Mouse (Mus musculus): ENCODE results near the gene Hcfc2. TPM values are rescaled to one million over a fixed set of nuclear protein-coding genes. Genes with fewer than 3 reads are reported as not detected.

Hcfc2 gene
- polyA plus RNA-seq, 1 experiment from 2014 or later, result 42.8 TPM

DNA sequence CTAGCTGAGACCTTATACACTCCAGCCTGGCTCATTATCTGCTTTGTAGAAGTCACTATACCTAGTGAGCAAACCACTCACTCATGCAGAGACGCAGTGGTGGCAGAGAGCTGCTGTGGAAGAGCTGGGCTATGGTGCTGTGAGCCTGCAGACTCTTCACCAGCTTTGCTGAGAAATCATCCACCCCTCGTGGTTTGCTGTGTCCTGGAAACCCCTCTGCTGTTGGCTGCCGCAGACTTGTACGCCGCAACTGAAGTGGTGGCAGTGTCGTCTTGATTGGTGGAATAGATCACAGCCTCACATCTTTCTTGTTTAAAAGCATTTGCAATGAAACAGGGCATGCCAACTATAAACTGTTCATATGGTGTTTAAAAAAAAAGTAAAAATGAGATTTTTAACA, 48.3 kb downstream of the Hcfc2 start:
- Histone ChIP-seq H3K27ac (ENCODE audit: low read depth, low read length) (no peak overlapping the region), H3K4me2 (no peak overlapping the region), H3K9me3 (replicated peaks; ENCODE audit: control insufficient read depth, low read length) (no peaks in the 10 kb centered on the region), H3K4me3 (ENCODE audit: low read depth, low read length) (no peak overlapping the region), H3K9ac (ENCODE audit: low read depth, low read length) (no peak overlapping the region), H3K27me3 (ENCODE audit: control insufficient read depth, insufficient read depth, low read length) (no peaks in the 10 kb centered on the region), H3K36me3 (ENCODE audit: control insufficient read depth, insufficient read depth, low read length) (peaks cover 19% of the 10 kb centered on the region), H3K4me1 (ENCODE audit: control insufficient read depth, insufficient read depth, low read length) (no peaks in the 10 kb centered on the region)
- WGBS (ENCODE audit: insufficient replicate concordance), result 89% methylated on average over 6 of the region's 6 CpGs
- ATAC-seq (replicated peaks; ENCODE audit: insufficient number of reproducible peaks, low FRiP score, low TSS enrichment), result no peak

- no peak overlapping the region for H3K27ac ChIP-seq (ENCODE audit: low read depth, low read length)
- no peak for ATAC-seq (replicated peaks; ENCODE audit: insufficient number of reproducible peaks, low FRiP score, low TSS enrichment)
- H3K4me3 ChIP-seq (ENCODE audit: low read depth, low read length), result no peak overlapping the region
- no peaks in the 10 kb centered on the region for H3K9me3 ChIP-seq (replicated peaks; ENCODE audit: control insufficient read depth, low read length)
- H3K9ac ChIP-seq (ENCODE audit: low read depth, low read length), result no peak overlapping the region
- H3K27me3 ChIP-seq (ENCODE audit: control insufficient read depth, insufficient read depth, low read length), result no peaks in the 10 kb centered on the region
- no peaks in the 10 kb centered on the region for H3K4me1 ChIP-seq (ENCODE audit: control insufficient read depth, insufficient read depth, low read length)
- no peak overlapping the region for H3K4me2 ChIP-seq
- WGBS (ENCODE audit: insufficient replicate concordance), result 88% methylated on average over 5 of the region's 5 CpGs
- peaks cover 20% of the 10 kb centered on the region for H3K36me3 ChIP-seq (ENCODE audit: control insufficient read depth, insufficient read depth, low read length)
Observed at GRCm38 (mm10) chr10:82745301-82745700, 49.3 kb downstream of the Hcfc2 start.

GRCm38 (mm10) chr10:82746988-82747850, 51.3 kb downstream of the Hcfc2 start:
- H3K9me3 ChIP-seq (replicated peaks; ENCODE audit: control insufficient read depth, low read length), result no peaks in the 10 kb centered on the region
- 85% methylated on average over 15 of the region's 15 CpGs for WGBS (ENCODE audit: insufficient replicate concordance)
- H3K4me3 ChIP-seq (ENCODE audit: low read depth, low read length), result no peak overlapping the region
- H3K4me1 ChIP-seq (ENCODE audit: control insufficient read depth, insufficient read depth, low read length), result no peaks in the 10 kb centered on the region
- H3K4me2 ChIP-seq, result no peak overlapping the region
- no peak overlapping the region for H3K27ac ChIP-seq (ENCODE audit: low read depth, low read length)
- ATAC-seq (replicated peaks; ENCODE audit: insufficient number of reproducible peaks, low FRiP score, low TSS enrichment), result no peak
- no peaks in the 10 kb centered on the region for H3K27me3 ChIP-seq (ENCODE audit: control insufficient read depth, insufficient read depth, low read length)
- H3K9ac ChIP-seq (ENCODE audit: low read depth, low read length), result no peak overlapping the region
- H3K36me3 ChIP-seq (ENCODE audit: control insufficient read depth, insufficient read depth, low read length), result peaks cover 34% of the 10 kb centered on the region

- H3K27ac ChIP-seq (ENCODE audit: low read depth, low read length), result no peak overlapping the region
- 89% methylated on average over 6 of the region's 6 CpGs for WGBS (ENCODE audit: insufficient replicate concordance)
- no peak for ATAC-seq (replicated peaks; ENCODE audit: insufficient number of reproducible peaks, low FRiP score, low TSS enrichment)
Observed at GRCm38 (mm10) chr10:82750778-82751177, 54.8 kb downstream of the Hcfc2 start.

GRCm38 (mm10) chr10:82752921-82753320, 57.0 kb downstream of the Hcfc2 start:
- Histone ChIP-seq H3K36me3 (ENCODE audit: control insufficient read depth, insufficient read depth, low read length) (peaks cover 56% of the 10 kb centered on the region), H3K4me2 (no peak overlapping the region), H3K9ac (ENCODE audit: low read depth, low read length) (no peak overlapping the region), H3K27ac (ENCODE audit: low read depth, low read length) (no peak overlapping the region), H3K9me3 (replicated peaks; ENCODE audit: control insufficient read depth, low read length) (no peaks in the 10 kb centered on the region), H3K27me3 (ENCODE audit: control insufficient read depth, insufficient read depth, low read length) (no peaks in the 10 kb centered on the region), H3K4me1 (ENCODE audit: control insufficient read depth, insufficient read depth, low read length) (no peaks in the 10 kb centered on the region), H3K4me3 (ENCODE audit: low read depth, low read length) (no peak overlapping the region)
- no peak for ATAC-seq (replicated peaks; ENCODE audit: insufficient number of reproducible peaks, low FRiP score, low TSS enrichment)
- 90% methylated on average over 3 of the region's 3 CpGs for WGBS (ENCODE audit: insufficient replicate concordance)

More at GRCm38 (mm10) chr10:82750778-82751177, 54.8 kb downstream of the Hcfc2 start:
- Histone ChIP-seq H3K4me2 (no peak overlapping the region), H3K27me3 (ENCODE audit: control insufficient read depth, insufficient read depth, low read length) (no peaks in the 10 kb centered on the region), H3K4me3 (ENCODE audit: low read depth, low read length) (no peak overlapping the region), H3K36me3 (ENCODE audit: control insufficient read depth, insufficient read depth, low read length) (peaks cover 46% of the 10 kb centered on the region), H3K9me3 (replicated peaks; ENCODE audit: control insufficient read depth, low read length) (no peaks in the 10 kb centered on the region), H3K9ac (ENCODE audit: low read depth, low read length) (no peak overlapping the region), H3K4me1 (ENCODE audit: control insufficient read depth, insufficient read depth, low read length) (no peaks in the 10 kb centered on the region)

DNA sequence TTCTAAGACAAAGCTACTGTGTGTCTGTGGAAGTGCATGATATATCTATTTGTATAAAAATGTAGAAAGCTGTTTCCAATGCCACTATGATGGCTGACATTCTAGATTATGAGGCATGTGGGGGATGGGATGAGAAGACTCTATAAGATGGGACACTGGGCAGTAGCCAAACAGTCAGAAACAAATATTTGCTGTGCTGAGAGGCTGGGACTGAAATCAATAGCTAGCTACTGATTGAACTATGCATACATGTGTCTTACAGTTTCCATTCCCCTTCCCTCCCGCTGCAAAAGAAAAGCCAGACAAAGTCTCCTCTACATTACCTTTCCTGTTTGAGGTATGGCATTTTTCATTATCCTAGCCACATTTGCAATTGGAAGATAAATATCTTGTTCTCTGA, 58.7 kb downstream of the Hcfc2 start:
- ATAC-seq (replicated peaks; ENCODE audit: insufficient number of reproducible peaks, low FRiP score, low TSS enrichment), result no peak
- H3K9me3 ChIP-seq (replicated peaks; ENCODE audit: control insufficient read depth, low read length), result no peaks in the 10 kb centered on the region
- H3K4me1 ChIP-seq (ENCODE audit: control insufficient read depth, insufficient read depth, low read length), result no peaks in the 10 kb centered on the region
- H3K4me3 ChIP-seq (ENCODE audit: low read depth, low read length), result no peak overlapping the region
- no peak overlapping the region for H3K9ac ChIP-seq (ENCODE audit: low read depth, low read length)
- H3K36me3 ChIP-seq (ENCODE audit: control insufficient read depth, insufficient read depth, low read length), result peaks cover 53% of the 10 kb centered on the region
- H3K27me3 ChIP-seq (ENCODE audit: control insufficient read depth, insufficient read depth, low read length), result no peaks in the 10 kb centered on the region
- H3K4me2 ChIP-seq, result no peak overlapping the region
- WGBS (ENCODE audit: insufficient replicate concordance), result 85% methylated on average over 1 of the region's 1 CpGs
- H3K27ac ChIP-seq (ENCODE audit: low read depth, low read length), result no peak overlapping the region

DNA sequence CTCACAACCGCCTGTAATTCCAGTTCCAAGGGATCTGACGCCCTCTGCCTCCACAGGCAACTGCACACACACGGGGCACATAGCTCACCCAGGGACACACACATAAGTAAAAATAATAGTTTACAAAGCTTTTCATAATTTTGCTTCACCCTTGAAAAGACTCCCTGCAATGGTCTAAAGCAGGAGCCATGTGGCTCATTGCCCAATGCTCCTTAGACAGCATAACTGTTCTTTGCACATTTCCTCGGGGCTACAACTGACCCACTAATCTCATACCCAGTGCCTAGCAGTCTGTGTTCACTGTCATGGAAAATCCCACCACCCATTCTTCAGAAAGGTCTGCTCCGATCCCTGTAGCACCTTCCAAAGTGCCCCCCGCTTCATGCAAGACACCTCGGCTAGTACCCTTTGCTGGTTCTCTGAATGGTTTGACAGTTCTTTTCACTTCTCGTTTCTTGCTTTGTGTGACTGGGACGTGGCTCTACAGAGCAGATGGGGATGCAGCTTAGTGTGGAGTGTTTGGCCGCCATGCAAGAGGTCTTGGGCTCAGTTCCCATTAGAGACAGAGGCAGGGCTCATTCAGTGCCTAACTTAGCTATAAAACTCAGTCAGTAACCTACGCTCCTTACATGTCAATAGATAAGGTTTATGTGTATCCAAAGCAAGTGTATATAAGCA, 59.4 kb downstream of the Hcfc2 start:
- Histone ChIP-seq H3K4me2 (no peak overlapping the region), H3K36me3 (ENCODE audit: control insufficient read depth, insufficient read depth, low read length) (peaks cover 56% of the 10 kb centered on the region), H3K4me1 (ENCODE audit: control insufficient read depth, insufficient read depth, low read length) (peaks cover under 1% of the 10 kb centered on the region; the same call in 1 of the 2 replicates), H3K9ac (ENCODE audit: low read depth, low read length) (no peak overlapping the region), H3K9me3 (replicated peaks; ENCODE audit: control insufficient read depth, low read length) (no peaks in the 10 kb centered on the region), H3K27ac (ENCODE audit: low read depth, low read length) (no peak overlapping the region), H3K4me3 (ENCODE audit: low read depth, low read length) (no peak overlapping the region), H3K27me3 (ENCODE audit: control insufficient read depth, insufficient read depth, low read length) (no peaks in the 10 kb centered on the region)
- ATAC-seq (replicated peaks; ENCODE audit: insufficient number of reproducible peaks, low FRiP score, low TSS enrichment), result no peak
- 95% methylated on average over 11 of the region's 11 CpGs for WGBS (ENCODE audit: insufficient replicate concordance)

DNA sequence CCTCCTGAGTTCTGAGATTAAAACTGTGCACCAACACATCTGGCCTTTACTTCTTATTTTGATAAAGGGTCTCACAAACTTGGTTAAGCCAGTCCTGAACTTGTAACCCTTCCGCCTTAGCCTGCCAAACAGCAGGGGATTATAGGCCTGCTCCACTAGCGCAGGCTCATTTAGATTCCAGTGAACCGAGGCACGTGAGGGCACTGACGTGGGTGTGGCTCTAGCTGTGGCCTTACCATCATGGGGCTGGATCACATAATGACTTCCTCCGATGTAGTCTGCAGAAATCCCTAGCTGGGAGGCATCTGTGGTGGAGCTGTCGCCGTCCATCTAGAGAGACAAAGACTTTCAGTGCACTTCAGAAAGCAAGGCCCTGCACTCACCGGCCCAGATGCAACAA, 60.5 kb downstream of the Hcfc2 start:
- peaks cover 9% of the 10 kb centered on the region for H3K4me1 ChIP-seq (ENCODE audit: control insufficient read depth, insufficient read depth, low read length)
- no peaks in the 10 kb centered on the region for H3K27me3 ChIP-seq (ENCODE audit: control insufficient read depth, insufficient read depth, low read length)
- H3K9me3 ChIP-seq (replicated peaks; ENCODE audit: control insufficient read depth, low read length), result no peaks in the 10 kb centered on the region
- H3K4me3 ChIP-seq (ENCODE audit: low read depth, low read length), result no peak overlapping the region
- no peak for ATAC-seq (replicated peaks; ENCODE audit: insufficient number of reproducible peaks, low FRiP score, low TSS enrichment)
- no peak overlapping the region for H3K27ac ChIP-seq (ENCODE audit: low read depth, low read length)
- H3K36me3 ChIP-seq (ENCODE audit: control insufficient read depth, insufficient read depth, low read length), result peaks cover 55% of the 10 kb centered on the region
- WGBS (ENCODE audit: insufficient replicate concordance), result 91% methylated on average over 9 of the region's 9 CpGs
- H3K9ac ChIP-seq (ENCODE audit: low read depth, low read length), result no peak overlapping the region
- H3K4me2 ChIP-seq, result no peak overlapping the region
